Mouse (Mus musculus) stomach, postnatal 0 days (tissue): ENCODE measurements around the gene Cryba4. TPM values are rescaled to one million over a fixed set of nuclear protein-coding genes. Genes with fewer than 3 reads are reported as not detected.

ENCODE experiments used
- ATAC-seq: fragments of 200-750 bp; cut with Nextera tagmentation; 2 replicates; pipeline ENCODE4 v1.8.0; 2017; ENCODE audit not compliant: low FRiP score, low TSS enrichment
- DNase-seq: peaks from one replicate; pipeline ENCODE4 v3.0.0-alpha.2; 2016; ENCODE audit warnings: low spot score
- H3K27ac ChIP-seq: fragments of 300-500 bp; sonication (generic); replicated peaks from 2 replicates; pipeline ENCODE4 v1.5.1; 2014; ENCODE audit warnings: mild to moderate bottlenecking, control low read depth
- H3K27me3 ChIP-seq: fragments of 300-500 bp; sonication (generic); 2 replicates; pipeline ENCODE4 v1.6.1; 2014; ENCODE audit warnings: low read length; ENCODE audit not compliant: control insufficient read depth, insufficient read depth
- H3K36me3 ChIP-seq: fragments of 300-500 bp; sonication (generic); 2 replicates; pipeline ENCODE4 v1.6.1; 2014; ENCODE audit warnings: low read length, mixed read lengths; ENCODE audit not compliant: control insufficient read depth, insufficient read depth
- H3K4me1 ChIP-seq: fragments of 300-500 bp; sonication (generic); replicated peaks from 2 replicates; pipeline ENCODE4 v1.6.1; 2014; ENCODE audit warnings: antibody characterized with exemption; ENCODE audit not compliant: control insufficient read depth, insufficient read depth
- H3K4me2 ChIP-seq: fragments of 300-500 bp; sonication (generic); replicated peaks from 2 replicates; pipeline ENCODE4 v1.6.1; 2014; ENCODE audit warnings: low read depth, mild to moderate bottlenecking, control low read depth, moderate library complexity
- H3K4me3 ChIP-seq: fragments of 300-500 bp; sonication (generic); 2 replicates; pipeline ENCODE4 v1.5.1; 2014; ENCODE audit warnings: low read depth, low read length, control low read depth
- H3K9ac ChIP-seq: fragments of 300-500 bp; sonication (generic); 2 replicates; pipeline ENCODE4 v1.6.1; 2014; ENCODE audit warnings: mild to moderate bottlenecking, low read length, control low read depth, mixed read lengths
- H3K9me3 ChIP-seq: fragments of 300-500 bp; sonication (generic); 2 replicates; pipeline ENCODE4 v1.6.1; 2016; ENCODE audit warnings: low read length; ENCODE audit not compliant: control insufficient read depth
- CTCF ChIP-seq: IDR thresholded peaks from 2 replicates; pipeline ENCODE4 v1.5.1; 2016; ENCODE audit warnings: antibody characterized with exemption, low read depth, mild to moderate bottlenecking, moderate library complexity
- EP300 ChIP-seq: optimal IDR thresholded peaks from 2 replicates; pipeline ENCODE3; 2016; ENCODE audit warnings: antibody characterized with exemption
- WGBS: fragments of 180-500 bp; shearing (Covaris S2); extraction: QIAGEN DNeasy Blood & Tissue Kit; methylation state at CpG from one replicate; pipeline ENCODE4 v1.1.7; 2014; 5-methylcytosine and 5-hydroxymethylcytosine counted together
- polyA plus RNA-seq: library from polyadenylated mRNA; unstranded; fragments of >200 nt; fragmentation: Nextera tagmentation; extraction: Ambion mirVana; gene quantifications from 2 replicates; pipeline ENCODE4 v1.2.1, GENCODE M21; 2015

Cryba4 gene
- polyA plus RNA-seq, 1 experiment from 2014 or later: 2.2 TPM

DNA sequence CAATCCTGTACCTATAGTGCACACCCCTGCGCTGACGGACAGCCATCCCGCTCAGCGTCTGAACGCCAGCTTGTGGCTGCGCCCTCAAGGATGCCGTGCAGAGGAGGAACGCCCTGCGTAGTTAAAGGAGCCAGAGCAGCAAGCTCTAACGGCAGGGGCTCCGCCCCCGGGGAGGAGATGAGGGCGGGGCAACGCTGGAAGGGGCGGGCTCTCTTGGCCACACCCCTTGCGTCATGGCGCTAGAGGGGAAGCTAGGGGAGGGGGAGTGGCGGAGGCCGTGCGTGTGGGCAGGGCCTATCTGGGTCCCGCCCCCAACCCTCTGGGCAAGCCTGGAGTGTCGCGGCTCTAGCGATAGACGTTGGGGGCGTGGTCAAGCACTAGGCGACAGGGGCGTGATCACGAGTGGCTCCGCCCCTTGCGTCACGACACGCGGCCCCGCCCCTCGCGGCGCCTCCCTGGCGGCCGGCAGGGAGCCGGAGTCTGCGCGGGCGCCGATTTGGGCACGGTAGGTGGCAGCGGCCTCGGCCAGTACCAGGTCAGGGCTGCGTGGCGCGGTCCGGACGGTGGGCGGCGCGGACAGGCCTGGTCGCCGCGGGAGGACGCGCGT is 24.1 kb upstream of the Cryba4 start, which contains the start of gene Tpst2:
TSS of gene Tpst2 (plus strand) at position 425 of the 607 bp plus-strand sequence.
- Histone ChIP-seq H3K36me3 (no peaks in the 10 kb centered on the region), H3K4me3 (peak within 1 kb of the TSS; percentile 78), H3K4me1 (no peaks in the 10 kb centered on the region), H3K9me3 (no peaks in the 10 kb centered on the region), H3K27me3 (no peaks in the 10 kb centered on the region), H3K27ac (peak within 1 kb of the TSS; percentile 85), H3K4me2 (peak within 1 kb of the TSS; percentile 90), H3K9ac (peak within 1 kb of the TSS; percentile 89)
- no peak for TF ChIP-seq EP300
- peak; percentile 36; the same call in 1 of the 2 replicates for TF ChIP-seq CTCF
- ATAC-seq (peak; percentile 96), DNase-seq (peak; percentile 100)
- 0% methylated on average over 44 of the region's 62 CpGs for WGBS

DNA sequence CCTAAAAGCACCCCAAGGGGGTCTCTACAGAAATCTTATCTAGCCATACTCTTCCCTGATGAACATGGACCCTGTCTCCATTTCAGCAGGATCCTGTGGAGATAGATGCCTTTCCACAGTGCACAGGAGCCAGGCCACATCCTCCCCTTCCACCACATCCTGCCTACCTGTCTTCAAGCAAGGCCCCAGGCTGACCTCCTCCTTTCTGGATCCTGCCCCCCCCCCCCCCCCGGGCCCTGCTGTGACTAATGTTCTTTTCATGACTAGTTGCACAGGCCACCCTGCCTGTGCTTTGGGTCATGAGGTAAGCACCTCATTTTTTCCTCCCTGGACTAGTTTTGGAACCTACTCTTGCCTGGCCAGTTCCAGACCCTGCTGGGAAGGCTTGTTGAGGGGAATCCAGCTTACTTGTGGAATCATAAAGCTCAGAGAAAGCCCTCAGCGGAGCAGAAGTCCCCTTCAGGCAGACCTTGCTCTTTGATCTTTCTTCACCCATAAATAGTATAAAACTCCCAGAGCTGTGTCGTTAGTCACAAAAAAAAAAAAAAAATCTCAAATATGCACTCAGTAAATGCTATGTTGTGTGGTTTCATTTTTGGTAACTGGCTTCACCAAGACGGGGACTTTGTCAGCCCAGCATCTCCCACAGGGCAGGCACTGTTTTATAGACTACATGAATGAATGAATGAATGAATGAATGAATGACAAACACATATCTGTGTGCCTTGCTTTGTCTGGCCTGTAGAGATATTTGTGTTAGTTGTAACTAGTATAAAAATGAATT is 22.9 kb upstream of the Cryba4 start:
- Histone ChIP-seq H3K4me3 (no peak overlapping the region), H3K4me1 (no peaks in the 10 kb centered on the region), H3K9me3 (no peaks in the 10 kb centered on the region), H3K27ac (no peak overlapping the region), H3K27me3 (no peaks in the 10 kb centered on the region), H3K4me2 (peak overlapping the region; percentile 75; the same call in 1 of the 2 replicates), H3K9ac (no peak overlapping the region), H3K36me3 (no peaks in the 10 kb centered on the region)
- ATAC-seq: no peak
- 36% methylated on average over 4 of the region's 4 CpGs for WGBS
- TF ChIP-seq EP300 (no peak), CTCF (no peak)
- no peak for DNase-seq

- no peaks in the 10 kb centered on the region for H3K4me1 ChIP-seq
- H3K4me3 ChIP-seq: no peak overlapping the region
- TF ChIP-seq EP300 (no peak), CTCF (no peak)
- no peaks in the 10 kb centered on the region for H3K36me3 ChIP-seq
- WGBS: 52% methylated on average over 2 of the region's 2 CpGs
- H3K27me3 ChIP-seq: no peaks in the 10 kb centered on the region
- no peak for ATAC-seq
- no peak for DNase-seq
- no peak overlapping the region for H3K4me2 ChIP-seq
- H3K27ac ChIP-seq: no peak overlapping the region
- H3K9me3 ChIP-seq: no peaks in the 10 kb centered on the region
- no peak overlapping the region for H3K9ac ChIP-seq
Measured at GRCm38 (mm10) chr5:112273746-112274463, 21.6 kb upstream of the Cryba4 start.

DNA sequence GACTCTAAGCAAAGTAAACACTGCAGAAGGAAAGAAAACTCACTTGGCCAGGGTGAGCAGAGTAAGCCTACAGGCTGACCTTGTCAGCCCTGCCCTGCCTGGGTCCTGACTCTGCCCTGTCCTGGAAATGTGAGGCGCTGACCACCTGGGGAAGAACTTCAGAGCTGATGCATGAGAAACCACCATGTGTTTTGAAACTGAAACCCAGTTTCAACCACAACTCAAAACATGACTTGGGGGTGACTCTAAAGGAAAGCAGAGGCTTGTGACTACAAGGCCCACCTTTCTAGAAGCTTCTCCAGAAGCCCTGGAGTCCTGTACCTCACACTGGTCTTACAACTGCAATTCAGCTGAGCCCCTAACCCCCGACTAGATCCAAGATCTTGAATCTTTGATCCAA is 20.6 kb upstream of the Cryba4 start:
- Histone ChIP-seq H3K4me2 (no peak overlapping the region), H3K9ac (no peak overlapping the region), H3K36me3 (no peaks in the 10 kb centered on the region), H3K4me1 (no peaks in the 10 kb centered on the region), H3K4me3 (no peak overlapping the region), H3K27ac (no peak overlapping the region), H3K27me3 (no peaks in the 10 kb centered on the region), H3K9me3 (no peaks in the 10 kb centered on the region)
- no peak for TF ChIP-seq EP300
- no peak for TF ChIP-seq CTCF
- 54% methylated on average over 2 of the region's 2 CpGs for WGBS
- DNase-seq (no peak), ATAC-seq (no peak)

- no peaks in the 10 kb centered on the region for H3K9me3 ChIP-seq
Measured at GRCm38 (mm10) chr5:112270764-112271541, 18.6 kb upstream of the Cryba4 start.

More at GRCm38 (mm10) chr5:112270764-112271541, 18.6 kb upstream of the Cryba4 start:
- no peak overlapping the region for H3K4me2 ChIP-seq
- no peaks in the 10 kb centered on the region for H3K27me3 ChIP-seq
- no peaks in the 10 kb centered on the region for H3K4me1 ChIP-seq
- ATAC-seq (no peak), DNase-seq (no peak)
- TF ChIP-seq CTCF (no peak), EP300 (no peak)
- no peak overlapping the region for H3K27ac ChIP-seq
- H3K4me3 ChIP-seq: no peak overlapping the region
- H3K36me3 ChIP-seq: no peaks in the 10 kb centered on the region
- WGBS: 43% methylated on average over 24 of the region's 24 CpGs
- H3K9ac ChIP-seq: no peak overlapping the region
